Mouse (Mus musculus) limb, embryonic 14.5 days (tissue): Measurements from ENCODE around the gene St6galnac5. TPM values are rescaled to one million over a fixed set of nuclear protein-coding genes. Genes with fewer than 3 reads are reported as not detected.

Experiments used
- ATAC-seq: fragments of 200-750 bp; cut with Nextera tagmentation; 2 replicates; pipeline ENCODE4 v1.8.0; 2017; ENCODE audit warnings: low read depth, moderate number of reproducible peaks, moderate TSS enrichment; ENCODE audit not compliant: low FRiP score
- DNase-seq: peaks from one replicate; pipeline ENCODE4 v3.0.0-alpha.2; 2015; ENCODE audit warnings: low spot score
- H3K27ac ChIP-seq: fragments of 300-500 bp; sonication (generic); replicated peaks from 2 replicates; pipeline ENCODE4 v1.5.1; 2014; ENCODE audit warnings: low read depth, mild to moderate bottlenecking, low read length, moderate library complexity, mixed read lengths
- H3K27me3 ChIP-seq: fragments of 300-500 bp; sonication (generic); 2 replicates; pipeline ENCODE4 v1.6.1; 2014; ENCODE audit warnings: low read length, mixed read lengths; ENCODE audit not compliant: control insufficient read depth, insufficient read depth
- H3K36me3 ChIP-seq: fragments of 300-500 bp; sonication (generic); 2 replicates; pipeline ENCODE4 v1.6.1; 2014; ENCODE audit warnings: mild to moderate bottlenecking, low read length, moderate library complexity, mixed read lengths; ENCODE audit not compliant: control insufficient read depth, insufficient read depth
- H3K4me1 ChIP-seq: fragments of 300-500 bp; sonication (generic); 2 replicates; pipeline ENCODE4 v1.6.1; 2014; ENCODE audit warnings: antibody characterized with exemption, low read length, mixed read lengths; ENCODE audit not compliant: control insufficient read depth, insufficient read depth
- H3K4me2 ChIP-seq: fragments of 300-500 bp; sonication (generic); replicated peaks from 2 replicates; pipeline ENCODE4 v1.6.1; 2014; ENCODE audit warnings: low read depth, mild to moderate bottlenecking, low read length, moderate library complexity; ENCODE audit not compliant: severe bottlenecking
- H3K4me3 ChIP-seq: fragments of 300-500 bp; sonication (generic); replicated peaks from 2 replicates; pipeline ENCODE4 v1.5.1; 2014; ENCODE audit warnings: low read length
- H3K9ac ChIP-seq: fragments of 300-500 bp; sonication (generic); 2 replicates; pipeline ENCODE4 v1.6.1; 2014; ENCODE audit warnings: mild to moderate bottlenecking, low read depth, low read length, moderate library complexity; ENCODE audit not compliant: severe bottlenecking
- H3K9me3 ChIP-seq: fragments of 300-500 bp; sonication (generic); 2 replicates; pipeline ENCODE4 v1.6.1; 2016; ENCODE audit warnings: low read length; ENCODE audit not compliant: control insufficient read depth
- POLR2A ChIP-seq: fragments of 200-500 bp; IDR thresholded peaks from 2 replicates; pipeline ENCODE4 v1.8.0; 2012; ENCODE audit warnings: inconsistent platforms, mild to moderate bottlenecking, moderate library complexity, borderline replicate concordance; ENCODE audit not compliant: insufficient read depth, insufficient read length; ENCODE audit errors: extremely low read depth
- WGBS: fragments of 180-500 bp; shearing (Covaris S2); extraction: QIAGEN DNeasy Blood & Tissue Kit; methylation state at CpG from one replicate; pipeline ENCODE4 v1.1.7; 2014; 5-methylcytosine and 5-hydroxymethylcytosine counted together
- polyA plus RNA-seq, 2 experiments: library from polyadenylated mRNA; depleted of rRNA in 1 of 2; stranded (reverse) in 1 of 2; unstranded in 1 of 2; fragments of >200 nt; fragmentation: Nextera tagmentation in 1 of 2; extraction: Ambion mirVana in 1 of 2; gene quantifications; 2 replicates each; pipeline versions ENCODE4 v1.2.1 to v1.2.3; 2012 to 2014

The St6galnac5 gene
- polyA plus RNA-seq, 2 experiments: 1.2 TPM

GRCm38 (mm10) chr3:152888116-152888515 lies 93.9 kb downstream of the St6galnac5 start:
- ATAC-seq: no peak
- WGBS: 72% methylated on average over 7 of the region's 7 CpGs
- Histone ChIP-seq H3K9me3 (no peaks in the 10 kb centered on the region), H3K9ac (no peak overlapping the region), H3K27me3 (no peaks in the 10 kb centered on the region), H3K36me3 (no peaks in the 10 kb centered on the region), H3K4me3 (no peak overlapping the region), H3K27ac (no peak overlapping the region), H3K4me2 (no peak overlapping the region), H3K4me1 (no peaks in the 10 kb centered on the region)
- no peak for TF ChIP-seq POLR2A
- DNase-seq: no peak

- no peak overlapping the region for H3K4me3 ChIP-seq
- no peak for DNase-seq
- H3K36me3 ChIP-seq: no peaks in the 10 kb centered on the region
- H3K4me2 ChIP-seq: no peak overlapping the region
- no peak overlapping the region for H3K9ac ChIP-seq
- ATAC-seq: no peak
- no peak overlapping the region for H3K27ac ChIP-seq
- H3K4me1 ChIP-seq: peaks cover 4% of the 10 kb centered on the region; the same call in 1 of the 2 replicates
- H3K27me3 ChIP-seq: no peaks in the 10 kb centered on the region
- TF ChIP-seq POLR2A: no peak
- H3K9me3 ChIP-seq: no peaks in the 10 kb centered on the region
Measured at GRCm38 (mm10) chr3:152886749-152887148, 95.3 kb downstream of the St6galnac5 start.

GRCm38 (mm10) chr3:152883556-152883955 lies 98.5 kb downstream of the St6galnac5 start:
- no peaks in the 10 kb centered on the region for H3K27me3 ChIP-seq
- ATAC-seq (no peak), DNase-seq (no peak)
- no peak overlapping the region for H3K4me2 ChIP-seq
- H3K9ac ChIP-seq: no peak overlapping the region
- H3K4me3 ChIP-seq: no peak overlapping the region
- H3K27ac ChIP-seq: no peak overlapping the region
- H3K4me1 ChIP-seq: peaks cover 6% of the 10 kb centered on the region; the same call in 1 of the 2 replicates
- 84% methylated on average over 3 of the region's 3 CpGs for WGBS
- H3K9me3 ChIP-seq: no peaks in the 10 kb centered on the region
- no peaks in the 10 kb centered on the region for H3K36me3 ChIP-seq
- no peak for TF ChIP-seq POLR2A

GRCm38 (mm10) chr3:152881706-152882105 lies 100.3 kb downstream of the St6galnac5 start:
- Histone ChIP-seq H3K9me3 (no peaks in the 10 kb centered on the region), H3K36me3 (no peaks in the 10 kb centered on the region), H3K4me3 (no peak overlapping the region), H3K9ac (no peak overlapping the region), H3K27me3 (no peaks in the 10 kb centered on the region), H3K4me1 (peaks cover 6% of the 10 kb centered on the region; the same call in 1 of the 2 replicates), H3K4me2 (no peak overlapping the region), H3K27ac (no peak overlapping the region)
- DNase-seq (peak; percentile 63), ATAC-seq (0 out of 2 replicates have a peak, but pooled peaks have one; percentile 48)
- no peak for TF ChIP-seq POLR2A
- 36% methylated on average over 4 of the region's 4 CpGs for WGBS

- no peak overlapping the region for H3K4me2 ChIP-seq
- H3K4me1 ChIP-seq: peaks cover 6% of the 10 kb centered on the region; the same call in 1 of the 2 replicates
- H3K27ac ChIP-seq: no peak overlapping the region
- no peak overlapping the region for H3K9ac ChIP-seq
- DNase-seq (peak; percentile 70), ATAC-seq (peak; percentile 69)
- no peaks in the 10 kb centered on the region for H3K36me3 ChIP-seq
- H3K27me3 ChIP-seq: no peaks in the 10 kb centered on the region
- 35% methylated on average over 15 of the region's 15 CpGs for WGBS
- no peak overlapping the region for H3K4me3 ChIP-seq
- no peaks in the 10 kb centered on the region for H3K9me3 ChIP-seq
- TF ChIP-seq POLR2A: no peak
Measured at GRCm38 (mm10) chr3:152880121-152880835, 101.8 kb downstream of the St6galnac5 start.
